Mouse (Mus musculus): Measurements from ENCODE around the gene Nrd1.

DNA sequence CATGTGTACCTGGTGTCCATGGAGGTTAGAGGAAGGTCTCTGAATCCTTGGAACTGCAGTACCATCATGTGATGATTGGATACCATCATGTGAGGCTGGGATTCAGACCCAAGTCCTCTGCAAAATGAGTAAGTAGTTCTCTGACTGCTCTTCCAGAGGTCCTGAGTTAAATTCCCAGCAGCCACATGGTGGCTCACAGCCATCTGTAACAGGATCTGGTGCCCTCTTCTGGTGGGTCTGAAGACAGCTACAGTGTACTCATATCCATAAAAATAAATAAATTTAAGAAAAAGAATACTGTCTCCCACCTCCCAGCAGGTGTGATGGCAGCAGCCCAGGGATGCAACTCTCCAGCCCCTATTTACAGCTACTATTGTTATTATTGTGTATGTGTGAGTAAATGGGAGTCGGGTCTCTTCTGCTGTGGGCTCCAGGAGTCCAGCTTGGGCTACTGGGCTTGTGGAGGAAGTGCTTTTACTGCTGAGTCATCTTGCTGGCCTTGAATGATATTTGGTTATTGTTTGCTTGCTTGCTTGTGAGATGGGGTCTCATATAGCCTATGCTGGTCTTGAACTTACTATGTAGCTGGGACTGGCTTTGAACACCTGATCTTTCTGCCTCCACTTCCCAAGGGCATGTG is 13.5 kb upstream of the Nrd1 start:
- TF ChIP-seq TCF12 (IDR thresholded peaks at IDR 0.05; ENCODE audit: low read depth, low read length): no peak
- TF ChIP-seq ZMIZ1 (IDR thresholded peaks at IDR 0.05; ENCODE audit: low read depth, low read length): no peak
- TF ChIP-seq POLR2A (IDR thresholded peaks at IDR 0.05; ENCODE audit: control insufficient read depth in 1 of 2, insufficient read depth in 1 of 2, low read depth in 1 of 2, low read length in 2 of 2, poor library complexity in 1 of 2): no peak
- TF ChIP-seq TAL1 (IDR thresholded peaks at IDR 0.05; ENCODE audit: low read length): no peak
- TF ChIP-seq ELF1 (IDR thresholded peaks at IDR 0.05; ENCODE audit: low read depth, low read length): no peak
- TF ChIP-seq GATA1 (IDR thresholded peaks at IDR 0.05; ENCODE audit: low read depth, low read length): no peak
- TF ChIP-seq EP300 (IDR thresholded peaks at IDR 0.05; ENCODE audit: low read depth in 1 of 2, low read length in 2 of 2): no peak
- TF ChIP-seq BHLHE40 (IDR thresholded peaks at IDR 0.05; ENCODE audit: borderline replicate concordance, low read depth, low read length): no peak
- TF ChIP-seq MYC (IDR thresholded peaks at IDR 0.05; ENCODE audit: low read depth, low read length): 0 out of 2 replicates have a peak, but pooled peaks have one; percentile 56
- TF ChIP-seq RAD21 (IDR thresholded peaks at IDR 0.05; ENCODE audit: low read depth, low read length): no peak; the same call in 1 of the 2 replicates
- TF ChIP-seq CTCF (IDR thresholded peaks at IDR 0.05 in 2 of 3, conservative IDR thresholded peaks at IDR 0.05 in 1 of 3; ENCODE audit: control insufficient read depth in 1 of 3, insufficient read depth in 1 of 3, low read depth in 2 of 3, low read length in 3 of 3, poor library complexity in 1 of 3, severe bottlenecking in 1 of 3): peak; percentile 22 to 55 (median 43); a peak in 5 of 6 replicates
- TF ChIP-seq ETS1 (IDR thresholded peaks at IDR 0.05; ENCODE audit: low read depth, low read length): no peak

Data from MEL (cell line).